Mouse (Mus musculus): ENCODE measurements around the gene Fgfr2. TPM values are rescaled to one million over a fixed set of nuclear protein-coding genes. Genes with fewer than 3 reads are reported as not detected.

Fgfr2 gene
- polyA plus RNA-seq, 1 experiment from 2014 or later, result 169 TPM

GRCm38 (mm10) chr7:132357841-132358237 is 765.3 kb downstream of the Fgfr2 start:
- H3K4me2 ChIP-seq (replicated peaks; ENCODE audit: low read depth, low read length), result no peak overlapping the region
- no peak overlapping the region for H3K9ac ChIP-seq (replicated peaks; ENCODE audit: low read depth, low read length)
- H3K4me3 ChIP-seq (ENCODE audit: low read depth, low read length), result no peak overlapping the region
- 88% methylated on average over 3 of the region's 3 CpGs for WGBS
- no peaks in the 10 kb centered on the region for H3K27me3 ChIP-seq (ENCODE audit: control insufficient read depth, insufficient read depth, low read length)
- H3K27ac ChIP-seq (ENCODE audit: low read length), result no peak overlapping the region
- H3K9me3 ChIP-seq (ENCODE audit: control insufficient read depth, low read depth, low read length), result no peaks in the 10 kb centered on the region
- H3K4me1 ChIP-seq (ENCODE audit: control insufficient read depth, insufficient read depth, low read length), result 0 out of 2 replicates have a peak, but pooled peaks cover 2% of the 10 kb centered on the region
- ATAC-seq (ENCODE audit: insufficient number of reproducible peaks, insufficient read depth, low FRiP score, low read depth), result no peak
- no peaks in the 10 kb centered on the region for H3K36me3 ChIP-seq (ENCODE audit: control insufficient read depth, insufficient read depth, low read length)

DNA sequence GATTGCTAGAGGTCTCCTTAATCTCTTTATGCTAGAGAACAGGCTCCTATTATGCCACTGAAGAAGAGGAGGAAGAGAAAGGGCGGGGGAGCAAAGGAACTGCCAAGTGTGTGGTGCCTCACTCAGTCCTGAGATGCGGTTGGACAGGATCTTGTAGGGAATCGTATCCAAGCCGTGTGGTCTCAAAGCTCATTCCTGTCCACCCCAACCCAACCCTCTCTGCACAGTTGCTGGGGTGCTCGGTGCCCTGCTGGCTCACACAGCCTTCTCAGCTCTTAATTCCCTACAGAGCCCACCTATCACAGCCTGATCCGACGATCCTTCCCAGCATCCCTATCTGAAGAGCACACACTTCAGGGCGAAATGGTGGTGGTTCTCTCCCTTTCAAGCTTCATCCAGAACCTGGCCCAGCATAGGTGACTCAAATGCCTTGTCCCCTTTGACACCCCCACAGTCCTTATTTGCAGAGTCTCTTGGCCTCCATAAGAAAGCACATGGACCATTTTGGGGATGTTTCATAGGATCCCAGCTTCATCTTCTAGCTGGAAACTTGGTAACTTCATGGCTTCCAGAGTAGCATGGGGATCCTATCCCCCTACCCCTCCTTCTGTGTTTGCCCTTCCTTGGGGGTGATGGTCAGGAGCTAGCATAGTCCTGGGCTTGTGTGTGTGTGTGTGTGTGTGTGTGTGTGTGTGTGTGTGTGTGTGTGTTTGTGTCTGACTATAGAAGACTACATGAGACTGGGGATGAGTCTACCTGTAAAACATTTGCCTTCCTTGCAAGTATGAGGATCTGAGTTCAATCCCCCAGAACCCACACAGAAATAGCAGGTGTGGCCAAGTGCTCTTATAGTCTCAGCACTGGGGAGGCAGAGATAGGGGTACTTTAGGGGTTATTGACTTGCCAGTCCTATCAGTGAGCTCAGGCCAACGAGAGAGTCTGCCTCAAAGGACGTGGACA is 766.0 kb downstream of the Fgfr2 start:
- Histone ChIP-seq H3K9ac (replicated peaks; ENCODE audit: low read depth, low read length) (no peak overlapping the region), H3K4me1 (ENCODE audit: control insufficient read depth, insufficient read depth, low read length) (0 out of 2 replicates have a peak, but pooled peaks cover 2% of the 10 kb centered on the region), H3K9me3 (ENCODE audit: control insufficient read depth, low read depth, low read length) (no peaks in the 10 kb centered on the region), H3K36me3 (ENCODE audit: control insufficient read depth, insufficient read depth, low read length) (no peaks in the 10 kb centered on the region), H3K4me2 (replicated peaks; ENCODE audit: low read depth, low read length) (no peak overlapping the region), H3K4me3 (ENCODE audit: low read depth, low read length) (no peak overlapping the region), H3K27me3 (ENCODE audit: control insufficient read depth, insufficient read depth, low read length) (no peaks in the 10 kb centered on the region), H3K27ac (ENCODE audit: low read length) (no peak overlapping the region)
- 71% methylated on average over 10 of the region's 10 CpGs for WGBS
- no peak for ATAC-seq (ENCODE audit: insufficient number of reproducible peaks, insufficient read depth, low FRiP score, low read depth)

DNA sequence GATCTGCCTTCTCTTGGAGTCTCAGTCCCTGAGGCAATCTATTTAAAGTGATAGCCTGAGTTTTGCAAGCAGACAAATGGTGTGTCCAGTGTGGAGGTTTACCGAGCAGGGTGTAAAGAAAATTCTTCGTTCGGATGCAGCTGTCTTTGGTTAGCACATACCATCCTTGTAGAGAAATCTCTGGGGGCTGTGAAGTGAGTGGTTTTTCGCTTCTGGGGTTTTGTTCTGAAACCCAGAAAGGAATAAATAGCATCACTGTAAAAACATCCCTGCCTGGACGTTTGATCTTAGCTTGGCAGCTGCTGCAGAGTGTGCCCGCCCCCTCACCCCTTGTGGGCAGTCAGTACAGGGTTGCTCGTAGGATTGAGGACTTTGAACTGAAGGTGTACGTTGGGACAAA is 767.0 kb downstream of the Fgfr2 start:
- WGBS, result 34% methylated on average over 8 of the region's 8 CpGs
- ATAC-seq (ENCODE audit: insufficient number of reproducible peaks, insufficient read depth, low FRiP score, low read depth), result no peak
- Histone ChIP-seq H3K4me3 (ENCODE audit: low read depth, low read length) (no peak overlapping the region), H3K9me3 (ENCODE audit: control insufficient read depth, low read depth, low read length) (no peaks in the 10 kb centered on the region), H3K36me3 (ENCODE audit: control insufficient read depth, insufficient read depth, low read length) (no peaks in the 10 kb centered on the region), H3K9ac (replicated peaks; ENCODE audit: low read depth, low read length) (no peak overlapping the region), H3K4me1 (ENCODE audit: control insufficient read depth, insufficient read depth, low read length) (0 out of 2 replicates have a peak, but pooled peaks cover 2% of the 10 kb centered on the region), H3K27me3 (ENCODE audit: control insufficient read depth, insufficient read depth, low read length) (no peaks in the 10 kb centered on the region), H3K27ac (ENCODE audit: low read length) (no peak overlapping the region), H3K4me2 (replicated peaks; ENCODE audit: low read depth, low read length) (no peak overlapping the region)

DNA sequence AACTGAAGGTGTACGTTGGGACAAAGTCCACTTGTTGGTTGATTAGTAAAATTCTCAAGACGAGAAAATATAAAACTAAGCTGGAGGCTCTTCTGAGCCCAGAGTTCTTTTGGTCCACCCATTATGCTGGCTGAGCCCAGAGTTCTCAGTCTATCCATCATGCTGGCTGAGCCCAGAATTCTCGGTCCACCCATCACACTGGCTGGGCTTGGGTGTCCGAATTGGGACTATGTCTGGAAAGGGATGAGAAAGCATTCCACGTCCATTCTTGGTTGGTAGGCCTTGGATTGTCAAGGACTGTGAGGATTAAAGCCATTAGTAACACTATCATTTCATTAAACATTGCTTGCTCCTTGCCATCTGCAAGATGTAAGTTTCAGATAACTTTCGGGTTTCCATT is 767.4 kb downstream of the Fgfr2 start:
- Histone ChIP-seq H3K4me3 (ENCODE audit: low read depth, low read length) (no peak overlapping the region), H3K27me3 (ENCODE audit: control insufficient read depth, insufficient read depth, low read length) (no peaks in the 10 kb centered on the region), H3K9me3 (ENCODE audit: control insufficient read depth, low read depth, low read length) (no peaks in the 10 kb centered on the region), H3K4me2 (replicated peaks; ENCODE audit: low read depth, low read length) (no peak overlapping the region), H3K4me1 (ENCODE audit: control insufficient read depth, insufficient read depth, low read length) (0 out of 2 replicates have a peak, but pooled peaks cover 2% of the 10 kb centered on the region), H3K27ac (ENCODE audit: low read length) (no peak overlapping the region), H3K9ac (replicated peaks; ENCODE audit: low read depth, low read length) (no peak overlapping the region), H3K36me3 (ENCODE audit: control insufficient read depth, insufficient read depth, low read length) (no peaks in the 10 kb centered on the region)
- ATAC-seq (ENCODE audit: insufficient number of reproducible peaks, insufficient read depth, low FRiP score, low read depth), result no peak
- 58% methylated on average over 6 of the region's 6 CpGs for WGBS

- H3K27me3 ChIP-seq (ENCODE audit: control insufficient read depth, insufficient read depth, low read length), result no peaks in the 10 kb centered on the region
- H3K36me3 ChIP-seq (ENCODE audit: control insufficient read depth, insufficient read depth, low read length), result no peaks in the 10 kb centered on the region
- 57% methylated on average over 6 of the region's 6 CpGs for WGBS
- H3K27ac ChIP-seq (ENCODE audit: low read length), result no peak overlapping the region
- no peak overlapping the region for H3K4me2 ChIP-seq (replicated peaks; ENCODE audit: low read depth, low read length)
- no peak for ATAC-seq (ENCODE audit: insufficient number of reproducible peaks, insufficient read depth, low FRiP score, low read depth)
- no peak overlapping the region for H3K4me3 ChIP-seq (ENCODE audit: low read depth, low read length)
- H3K9ac ChIP-seq (replicated peaks; ENCODE audit: low read depth, low read length), result no peak overlapping the region
- H3K9me3 ChIP-seq (ENCODE audit: control insufficient read depth, low read depth, low read length), result no peaks in the 10 kb centered on the region
- peaks cover 5% of the 10 kb centered on the region; the same call in 1 of the 2 replicates for H3K4me1 ChIP-seq (ENCODE audit: control insufficient read depth, insufficient read depth, low read length)
Measured at GRCm38 (mm10) chr7:132349075-132349572, 774.0 kb downstream of the Fgfr2 start.

DNA sequence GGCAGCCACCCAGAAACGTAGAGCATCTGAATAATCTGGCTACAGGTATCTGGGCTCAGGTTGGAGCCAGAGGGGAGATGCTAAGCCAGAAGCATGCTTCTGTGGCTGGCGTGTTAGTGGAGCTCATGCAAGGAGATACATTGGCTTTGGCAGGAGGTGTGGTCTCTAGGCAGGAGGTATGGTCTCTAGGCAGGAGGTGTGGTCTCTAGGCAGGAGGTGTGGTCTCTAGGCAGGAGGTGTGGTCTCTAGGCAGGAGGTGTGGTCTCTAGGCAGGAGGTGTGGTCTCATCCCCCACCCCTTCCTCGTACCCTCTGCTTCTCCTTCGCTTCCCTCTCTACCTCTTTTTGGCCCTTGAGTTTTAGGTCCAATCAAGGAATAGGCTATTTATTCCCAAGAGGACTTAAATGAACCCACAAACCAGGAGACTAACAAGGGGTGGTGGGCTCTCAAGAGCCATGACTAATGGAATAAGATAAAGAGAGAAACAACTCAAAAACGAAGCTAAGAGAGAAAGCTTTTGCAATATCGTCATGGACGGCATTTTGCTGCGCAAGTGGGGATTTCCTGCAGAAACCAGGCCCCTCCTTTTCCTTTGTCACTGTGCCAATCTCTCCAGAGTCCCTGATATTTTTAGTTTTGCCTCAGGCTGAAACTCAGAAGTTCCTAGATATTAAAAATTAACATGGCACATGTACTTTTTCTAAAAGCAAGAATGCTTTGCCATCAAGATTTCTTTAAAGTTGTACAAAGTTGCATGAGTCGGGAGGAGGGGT is 775.7 kb downstream of the Fgfr2 start:
- Histone ChIP-seq H3K36me3 (ENCODE audit: control insufficient read depth, insufficient read depth, low read length) (no peaks in the 10 kb centered on the region), H3K9ac (replicated peaks; ENCODE audit: low read depth, low read length) (no peak overlapping the region), H3K4me2 (replicated peaks; ENCODE audit: low read depth, low read length) (no peak overlapping the region), H3K4me3 (ENCODE audit: low read depth, low read length) (no peak overlapping the region), H3K27ac (ENCODE audit: low read length) (no peak overlapping the region), H3K9me3 (ENCODE audit: control insufficient read depth, low read depth, low read length) (no peaks in the 10 kb centered on the region), H3K27me3 (ENCODE audit: control insufficient read depth, insufficient read depth, low read length) (no peaks in the 10 kb centered on the region), H3K4me1 (ENCODE audit: control insufficient read depth, insufficient read depth, low read length) (peaks cover 5% of the 10 kb centered on the region; the same call in 1 of the 2 replicates)
- ATAC-seq (ENCODE audit: insufficient number of reproducible peaks, insufficient read depth, low FRiP score, low read depth), result no peak
- 72% methylated on average over 9 of the region's 9 CpGs for WGBS

GRCm38 (mm10) chr7:132345526-132346070 is 777.6 kb downstream of the Fgfr2 start:
- no peaks in the 10 kb centered on the region for H3K9me3 ChIP-seq (ENCODE audit: control insufficient read depth, low read depth, low read length)
- no peak overlapping the region for H3K4me2 ChIP-seq (replicated peaks; ENCODE audit: low read depth, low read length)
- no peak overlapping the region for H3K27ac ChIP-seq (ENCODE audit: low read length)
- ATAC-seq (ENCODE audit: insufficient number of reproducible peaks, insufficient read depth, low FRiP score, low read depth), result no peak
- WGBS, result 70% methylated on average over 5 of the region's 5 CpGs
- H3K27me3 ChIP-seq (ENCODE audit: control insufficient read depth, insufficient read depth, low read length), result no peaks in the 10 kb centered on the region
- peaks cover 5% of the 10 kb centered on the region; the same call in 1 of the 2 replicates for H3K4me1 ChIP-seq (ENCODE audit: control insufficient read depth, insufficient read depth, low read length)
- no peaks in the 10 kb centered on the region for H3K36me3 ChIP-seq (ENCODE audit: control insufficient read depth, insufficient read depth, low read length)
- H3K9ac ChIP-seq (replicated peaks; ENCODE audit: low read depth, low read length), result no peak overlapping the region
- no peak overlapping the region for H3K4me3 ChIP-seq (ENCODE audit: low read depth, low read length)

DNA sequence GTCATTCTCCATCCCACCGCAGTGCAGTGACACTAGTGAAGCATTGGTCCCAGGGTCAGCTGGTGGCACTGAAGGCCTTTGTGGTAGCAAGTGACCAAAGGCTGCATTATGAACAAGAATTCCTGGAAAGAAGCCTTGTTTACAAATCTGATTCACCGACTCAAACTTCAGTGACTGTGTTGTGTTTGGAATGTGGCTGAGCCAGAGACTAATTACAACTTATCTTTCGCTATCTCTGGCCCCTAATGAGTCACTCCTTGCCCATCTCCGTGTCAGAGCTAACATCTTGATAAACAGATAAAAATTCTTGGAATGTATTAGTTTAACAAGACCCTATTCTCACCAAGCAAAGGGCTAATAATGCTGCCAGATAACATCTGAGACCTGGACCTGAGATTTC is 778.5 kb downstream of the Fgfr2 start:
- no peak for ATAC-seq (ENCODE audit: insufficient number of reproducible peaks, insufficient read depth, low FRiP score, low read depth)
- H3K4me3 ChIP-seq (ENCODE audit: low read depth, low read length), result no peak overlapping the region
- H3K9me3 ChIP-seq (ENCODE audit: control insufficient read depth, low read depth, low read length), result no peaks in the 10 kb centered on the region
- H3K36me3 ChIP-seq (ENCODE audit: control insufficient read depth, insufficient read depth, low read length), result no peaks in the 10 kb centered on the region
- no peak overlapping the region for H3K4me2 ChIP-seq (replicated peaks; ENCODE audit: low read depth, low read length)
- peaks cover 5% of the 10 kb centered on the region; the same call in 1 of the 2 replicates for H3K4me1 ChIP-seq (ENCODE audit: control insufficient read depth, insufficient read depth, low read length)
- no peak overlapping the region for H3K9ac ChIP-seq (replicated peaks; ENCODE audit: low read depth, low read length)
- H3K27me3 ChIP-seq (ENCODE audit: control insufficient read depth, insufficient read depth, low read length), result no peaks in the 10 kb centered on the region
- WGBS, result 23% methylated on average over 4 of the region's 4 CpGs
- no peak overlapping the region for H3K27ac ChIP-seq (ENCODE audit: low read length)

Measured in stomach, embryonic 14.5 days (tissue).